Mouse (Mus musculus) liver, adult 2 months (tissue): Measurements from ENCODE around the gene Mrpl42. TPM values are rescaled to one million over a fixed set of nuclear protein-coding genes. Genes with fewer than 3 reads are reported as not detected.

Experiments
- DNase-seq: peaks from one replicate; pipeline ENCODE4 v3.0.0-alpha.2; 2011; ENCODE audit warnings: low read depth, low spot score; ENCODE audit errors: extremely low read depth
- H3K27ac ChIP-seq: fragments of 200-500 bp; replicated peaks from 2 replicates; pipeline ENCODE4 v1.5.1; 2012; ENCODE audit warnings: low read depth, mild to moderate bottlenecking, control low read depth, inconsistent platforms, low read length; ENCODE audit not compliant: insufficient read depth
- H3K27me3 ChIP-seq: fragments of 200-500 bp; 2 replicates; pipeline ENCODE4 v1.6.1; 2012; ENCODE audit warnings: mild to moderate bottlenecking, moderate library complexity, low read length, inconsistent platforms; ENCODE audit not compliant: control insufficient read depth, insufficient read depth
- H3K36me3 ChIP-seq: fragments of 200-500 bp; 2 replicates; pipeline ENCODE4 v1.6.1; 2012; ENCODE audit warnings: low read length, inconsistent platforms; ENCODE audit not compliant: control insufficient read depth, insufficient read depth
- H3K4me1 ChIP-seq: fragments of 200-500 bp; 2 replicates; pipeline ENCODE4 v1.6.1; 2011; ENCODE audit warnings: low read length; ENCODE audit not compliant: control insufficient read depth, insufficient read depth
- H3K4me3 ChIP-seq: fragments of 200-500 bp; 2 replicates; pipeline ENCODE4 v1.5.1; 2011; ENCODE audit warnings: low read depth, mild to moderate bottlenecking, control low read depth, low read length, moderate library complexity; ENCODE audit not compliant: insufficient read depth
- H3K79me2 ChIP-seq: fragments of 200-500 bp; 2 replicates; pipeline ENCODE4 v1.6.1; 2012; ENCODE audit warnings: inconsistent platforms, mild to moderate bottlenecking, low read length, moderate library complexity; ENCODE audit not compliant: control insufficient read depth, insufficient read depth
- H3K9ac ChIP-seq: fragments of 200-500 bp; 2 replicates; pipeline ENCODE4 v1.6.1; 2012; ENCODE audit warnings: low read depth, mild to moderate bottlenecking, control low read depth, inconsistent platforms, low read length
- CTCF ChIP-seq: fragments of 200-500 bp; IDR thresholded peaks from 2 replicates; pipeline ENCODE4 v1.5.1; 2011; ENCODE audit warnings: low read depth, low read length, control low read depth
- POLR2A ChIP-seq: fragments of 200-500 bp; IDR thresholded peaks from 2 replicates; pipeline ENCODE4 v1.6.1; 2011; ENCODE audit warnings: low read length, control low read depth; ENCODE audit not compliant: insufficient read depth; ENCODE audit errors: extremely low read depth
- WGBS: fragments of 180-500 bp; shearing (Covaris S2); methylation state at CpG from one replicate; pipeline ENCODE4 v1.1.7; 2018; 5-methylcytosine and 5-hydroxymethylcytosine counted together
- polyA plus RNA-seq: library from polyadenylated mRNA; depleted of rRNA; stranded (reverse); fragments of >200 nt; gene quantifications from 2 replicates; pipeline ENCODE4 v1.2.3, GENCODE M21; 2012
- total RNA-seq: library from RNA; depleted of rRNA; stranded (reverse); fragments of >200 nt; gene quantifications from 2 replicates; pipeline ENCODE4 v1.2.3, GENCODE M21; 2014

Mrpl42 gene
- total and polyA plus RNA-seq, 2 experiments = 73.1 to 98.5 TPM

GRCm38 (mm10) chr10:95525871-95526270 lies 24.1 kb upstream of the Mrpl42 start:
- 97% methylated on average over 5 of the region's 5 CpGs for WGBS
- TF ChIP-seq POLR2A (no peak), CTCF (no peak)
- Histone ChIP-seq H3K36me3 (peaks cover 2% of the 10 kb centered on the region; the same call in 1 of the 2 replicates), H3K27ac (no peak overlapping the region), H3K4me3 (no peak overlapping the region), H3K79me2 (peaks cover 31% of the 10 kb centered on the region), H3K4me1 (peaks cover 13% of the 10 kb centered on the region), H3K27me3 (no peaks in the 10 kb centered on the region), H3K9ac (no peak overlapping the region)
- no peak for DNase-seq

GRCm38 (mm10) chr10:95525037-95525675 lies 23.4 kb upstream of the Mrpl42 start:
- no peak overlapping the region for H3K9ac ChIP-seq
- H3K36me3 ChIP-seq = peaks cover 2% of the 10 kb centered on the region; the same call in 1 of the 2 replicates
- H3K79me2 ChIP-seq = peaks cover 27% of the 10 kb centered on the region
- DNase-seq = no peak
- no peak overlapping the region for H3K27ac ChIP-seq
- H3K4me3 ChIP-seq = no peak overlapping the region
- no peaks in the 10 kb centered on the region for H3K27me3 ChIP-seq
- 54% methylated on average over 6 of the region's 6 CpGs for WGBS
- TF ChIP-seq CTCF (no peak), POLR2A (no peak)
- peaks cover 13% of the 10 kb centered on the region for H3K4me1 ChIP-seq

GRCm38 (mm10) chr10:95517656-95518055 lies 15.9 kb upstream of the Mrpl42 start:
- peaks cover 17% of the 10 kb centered on the region; the same call in 1 of the 2 replicates for H3K79me2 ChIP-seq
- DNase-seq = no peak
- H3K27me3 ChIP-seq = no peaks in the 10 kb centered on the region
- H3K36me3 ChIP-seq = peaks cover under 1% of the 10 kb centered on the region; the same call in 1 of the 2 replicates
- TF ChIP-seq CTCF (no peak), POLR2A (no peak)
- H3K4me1 ChIP-seq = peaks cover 4% of the 10 kb centered on the region; the same call in 1 of the 2 replicates
- no peak overlapping the region for H3K9ac ChIP-seq
- no peak overlapping the region for H3K4me3 ChIP-seq
- 95% methylated on average over 6 of the region's 6 CpGs for WGBS
- H3K27ac ChIP-seq = no peak overlapping the region

GRCm38 (mm10) chr10:95515293-95515931 lies 13.7 kb upstream of the Mrpl42 start:
- DNase-seq = no peak
- H3K27ac ChIP-seq = peak overlapping the region; percentile 82

DNA sequence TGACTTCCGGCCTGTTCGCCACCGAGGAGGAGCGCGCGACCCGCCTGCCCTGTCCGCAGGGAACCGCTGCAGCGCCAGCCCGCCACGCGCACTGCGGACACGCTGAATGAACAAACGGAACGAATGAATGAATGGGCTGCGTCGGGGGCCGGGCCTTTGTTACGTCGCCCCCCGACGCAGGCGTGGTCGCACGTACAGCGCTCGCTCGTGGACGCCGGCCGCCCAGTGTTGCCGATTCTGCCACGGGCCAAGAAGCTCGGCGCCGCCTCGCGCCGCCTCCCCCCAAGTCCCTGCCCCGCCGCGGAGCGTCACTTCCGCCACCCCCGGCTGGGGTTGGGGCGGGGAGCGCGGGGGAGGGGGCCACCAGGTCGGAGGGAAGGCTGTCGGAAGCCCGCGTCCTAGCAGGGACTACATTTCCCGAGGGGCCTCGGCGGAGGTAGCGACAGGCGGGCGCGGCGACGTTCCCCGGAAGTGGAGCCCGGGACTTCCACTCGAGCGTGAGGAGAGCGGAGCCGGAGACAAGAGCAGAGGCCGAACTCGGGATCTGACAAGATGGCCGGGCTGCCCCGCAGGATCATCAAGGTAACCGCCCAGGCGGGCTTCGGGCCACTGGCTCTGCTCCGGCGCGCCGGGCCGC lies 13.0 kb upstream of the Mrpl42 start, which contains the start of gene Ube2n:
Gene Ube2n, plus strand, starts transcription at position 490 of the 637 bp plus-strand sequence.
- H3K27ac ChIP-seq = peak within 1 kb of the TSS; percentile 82
- H3K79me2 ChIP-seq = peaks cover 9% of the 10 kb centered on the region; the same call in 1 of the 2 replicates
- peak within 1 kb of the TSS; percentile 75 for H3K4me3 ChIP-seq
- WGBS = under 1% methylated on average over 75 of the region's 81 CpGs
- peaks cover 5% of the 10 kb centered on the region for H3K4me1 ChIP-seq
- DNase-seq = peak; percentile 90
- peak within 1 kb of the TSS; percentile 83 for H3K9ac ChIP-seq
- no peaks in the 10 kb centered on the region for H3K36me3 ChIP-seq
- no peaks in the 10 kb centered on the region for H3K27me3 ChIP-seq
- no peak for TF ChIP-seq CTCF
- TF ChIP-seq POLR2A = peak; percentile 74

More at GRCm38 (mm10) chr10:95515293-95515931, 13.7 kb upstream of the Mrpl42 start:
- Histone ChIP-seq H3K27me3 (no peaks in the 10 kb centered on the region), H3K4me3 (peak overlapping the region; percentile 75), H3K4me1 (peaks cover 4% of the 10 kb centered on the region; the same call in 1 of the 2 replicates), H3K9ac (peak overlapping the region; percentile 83), H3K79me2 (peaks cover 9% of the 10 kb centered on the region; the same call in 1 of the 2 replicates), H3K36me3 (no peaks in the 10 kb centered on the region)
- TF ChIP-seq POLR2A = no peak
- no peak for TF ChIP-seq CTCF
- 1% methylated on average over 76 of the region's 80 CpGs for WGBS
